18 mouse cellular contexts compared by ENCODE assay signal in the genomic region with DNA sequence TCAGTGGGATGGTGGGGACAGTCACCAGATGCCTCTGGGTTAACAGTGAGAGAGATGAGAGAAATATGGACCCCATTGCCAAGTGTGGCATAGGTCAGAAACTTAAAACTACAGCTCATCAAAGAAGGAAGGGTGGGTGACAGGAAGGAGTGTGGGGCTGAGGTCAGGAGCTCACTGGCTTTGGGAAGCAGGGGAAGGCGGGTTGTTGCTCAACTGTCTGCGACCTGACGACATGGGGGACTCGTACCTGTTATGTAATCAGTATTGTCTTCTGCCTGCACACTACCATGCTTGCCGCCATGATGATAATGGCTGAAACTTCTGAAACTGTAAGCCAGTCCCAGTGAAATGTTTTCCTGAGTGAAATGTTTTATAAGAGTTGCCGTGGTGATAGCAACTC. TPM values are rescaled to one million over a fixed set of nuclear protein-coding genes. Genes with fewer than 3 reads are reported as not detected.
DNase-seq lines count a peak whose midpoint lies in the region; ATAC-seq and TF ChIP-seq lines count a peak whose summit lies in the region.
"Had no signal": no experiment of that assay in that cellular context is flagged by ENCODE, and none has a peak within 500 bp of the region (broad histone marks: within the 10 kb centered on the region; RNA-seq: fewer than 3 reads in every experiment).

No protein-coding gene starts in this region.

- no peak overlapping the region for H3K4me3 ChIP-seq in lung, adult 2 months (replicated peaks; ENCODE audit: extremely low read depth, low read depth, low read length)
- H3K4me3 ChIP-seq: embryonic facial prominence, embryonic 15.5 days; forebrain, embryonic 15.5 days; hindbrain, embryonic 15.5 days had no signal

- TF ChIP-seq CTCF in lung, adult 2 months (IDR thresholded peaks at IDR 0.05; ENCODE audit: insufficient read depth, low read length) = no peak

- intact Hi-C loops in heart, postnatal 10 days (cut with DNase I) = no loop called here

- peaks cover 4% of the 10 kb centered on the region for H3K4me1 ChIP-seq in lung, adult 2 months (ENCODE audit: control insufficient read depth, insufficient read depth, low read length)
- H3K4me1 ChIP-seq: embryonic facial prominence, embryonic 15.5 days; forebrain, embryonic 15.5 days; hindbrain, embryonic 15.5 days had no signal

- DNase-seq in lung, adult 18-20 months = peak; percentile 37 to 43
- DNase-seq in lung, adult 2 months = no peak
- DNase-seq in lung, postnatal 4 days = peak; percentile 51 to 52
- no peak for DNase-seq in heart, postnatal 10 days
- DNase-seq: adrenal gland, postnatal 14 days; cerebellum, adult 11-12 months; cerebellum, adult 9-11 months; cerebellum, postnatal 36 days; embryo, embryonic 11 days; gastrocnemius, postnatal 36 days; heart, adult 18-20 months; heart, postnatal 36 days had no signal

- no peak for TF ChIP-seq POLR2A in lung, adult 2 months (IDR thresholded peaks at IDR 0.05; ENCODE audit: borderline replicate concordance, extremely low read depth, low read depth, low read length)

- 72% methylated on average over 6 of the region's 6 CpGs for WGBS in lung, adult 2 months

- ATAC-seq in granulocyte monocyte progenitor cell, adult 5-6 weeks (replicated peaks; ENCODE audit: poor library complexity, severe bottlenecking) = peak; percentile 95
- ATAC-seq in neutrophil, adult 5-6 weeks (ENCODE audit: extremely low read depth, insufficient number of reproducible peaks, low FRiP score, poor library complexity, severe bottlenecking) = peak; percentile 10; the same call in 1 of the 2 replicates
- ATAC-seq in activated CD4-positive, CD25-positive, alpha-beta regulatory T cell, adult 4 months = no peak
- ATAC-seq: forebrain, embryonic 15.5 days had no signal

RNA-seq across cellular contexts. Expression of gene Nedd9, which starts 54.0 kb away (rescaled TPM):
- polyA plus RNA-seq in lung, adult 2 months (2012; rRNA removed) = 49.2 and 60.8 TPM in 2 replicates
- total RNA-seq in granulocyte monocyte progenitor cell, adult 5-6 weeks (2014; fragmentation: Nextera tagmentation) = 15.1 and 22.2 TPM in 2 replicates
- total RNA-seq in granulocyte monocyte progenitor cell, adult 5-6 weeks (2017) = 23.4 and 37.8 TPM in 2 replicates
- 234 and 288 TPM in 2 replicates for total RNA-seq in neutrophil, adult 5-6 weeks (2017)
- 10 to 100 TPM; 38.5 to 40.9 TPM for total RNA-seq in heart, postnatal 10 days (2021)
- 100 to 1,000 TPM; 129 to 130 TPM for polyA plus RNA-seq in activated CD4-positive, CD25-positive, alpha-beta regulatory T cell, adult 4 months (2017; shearing (Covaris generic))

Comparison
In these comparisons a context has a peak if more than half of its experiments do, and no peak if none do; other contexts are left out.
1. DNase-seq: peak in lung, adult 18-20 months (2 of 2) and lung, postnatal 4 days (2 of 2); none in lung, adult 2 months (single experiment) and heart, postnatal 10 days (0 of 2).